Mouse (Mus musculus) E14TG2a.4 (cell line): ENCODE data around the gene Ell.

ENCODE experiments used
- H3K27me3 ChIP-seq: 2 replicates; pipeline ENCODE4 v1.6.1; 2014; ENCODE audit warnings: low read length, control low read depth; ENCODE audit not compliant: insufficient read depth
- H3K36me3 ChIP-seq: 2 replicates; pipeline ENCODE4 v1.6.1; 2014; ENCODE audit warnings: low read length, control low read depth; ENCODE audit not compliant: insufficient read depth
- H3K4me1 ChIP-seq: replicated peaks from 2 replicates; pipeline ENCODE4 v1.6.1; 2014; ENCODE audit warnings: low read depth, low read length, control low read depth
- H3K4me3 ChIP-seq: replicated peaks from 2 replicates; pipeline ENCODE4 v1.5.1; 2014; ENCODE audit warnings: mild to moderate bottlenecking, low read length
- H3K9me3 ChIP-seq: 2 replicates; pipeline ENCODE4 v1.6.1; 2014; ENCODE audit warnings: low read length, control low read depth
- CTCF ChIP-seq: conservative IDR thresholded peaks from 2 replicates; pipeline ENCODE4 v1.5.1; 2014; ENCODE audit warnings: low read length
- NANOG ChIP-seq: IDR thresholded peaks from 2 replicates; pipeline ENCODE4 v1.6.1; 2014; ENCODE audit warnings: borderline replicate concordance, low read length, mixed read lengths
- POU5F1 ChIP-seq: IDR thresholded peaks from 2 replicates; pipeline ENCODE4 v1.6.1; 2014; ENCODE audit warnings: low read length, borderline replicate concordance

Ell gene

DNA sequence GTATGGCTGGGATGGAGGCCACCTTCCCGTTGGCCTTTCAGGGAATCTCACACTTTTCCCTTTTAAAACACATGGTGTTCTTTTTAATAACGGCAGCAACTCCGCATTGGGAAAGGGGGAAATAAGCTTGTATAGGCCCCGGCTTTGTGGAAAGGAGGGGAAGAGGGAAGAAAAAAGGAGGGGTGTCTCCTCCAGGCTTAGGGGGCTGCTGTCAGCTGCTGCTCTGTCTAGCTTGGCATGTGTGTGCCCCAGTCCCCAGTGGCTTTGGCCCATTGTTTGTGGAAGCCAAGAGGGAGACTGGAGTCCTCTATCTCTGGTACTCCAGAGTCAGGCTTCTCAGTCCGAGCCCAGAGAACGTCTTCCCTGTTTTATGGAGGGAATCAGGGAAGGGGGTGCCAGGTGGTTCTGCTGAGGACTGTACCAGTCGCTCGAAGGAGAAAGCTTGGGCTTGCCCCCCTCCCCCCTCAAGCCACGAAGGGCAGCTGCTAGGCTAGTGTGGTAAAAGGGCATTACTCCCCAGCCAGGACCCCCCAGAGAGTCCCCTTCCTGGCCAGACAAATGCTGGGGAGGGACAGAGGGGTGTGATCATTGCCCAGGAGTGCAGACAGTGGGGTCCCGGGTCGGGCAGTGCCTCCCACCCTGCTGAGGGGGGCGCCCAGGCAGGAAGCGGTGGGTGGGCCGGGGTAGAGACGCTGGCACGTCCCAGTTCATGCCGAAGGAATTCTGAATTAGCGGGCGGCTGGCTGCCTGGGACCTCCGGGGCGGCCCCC lies 44.1 kb upstream of the Ell start:
- peaks cover 99% of the 10 kb centered on the region for H3K27me3 ChIP-seq
- TF ChIP-seq POU5F1 (no peak), NANOG (no peak), CTCF (no peak)
- peaks cover 64% of the 10 kb centered on the region for H3K4me1 ChIP-seq
- H3K4me3 ChIP-seq, result peak overlapping the region; percentile 39; the same call in 1 of the 2 replicates
- H3K36me3 ChIP-seq, result no peaks in the 10 kb centered on the region
- no peaks in the 10 kb centered on the region for H3K9me3 ChIP-seq

DNA sequence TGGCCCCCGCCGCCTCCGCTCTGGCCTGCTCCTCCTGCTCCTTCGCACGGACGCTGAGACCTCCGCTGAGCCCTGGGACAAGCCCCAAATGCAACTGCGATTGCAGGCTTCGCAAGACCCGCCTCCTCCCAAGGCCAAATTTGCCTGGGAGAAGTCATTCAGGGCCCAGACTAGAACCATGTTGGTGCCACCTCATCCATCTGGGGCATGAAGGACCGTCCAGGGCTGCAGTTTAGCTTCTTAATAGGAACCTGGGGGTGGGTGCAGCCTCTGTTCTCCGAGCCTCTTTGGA lies 43.5 kb upstream of the Ell start:
- Histone ChIP-seq H3K4me1 (peaks cover 64% of the 10 kb centered on the region), H3K27me3 (peaks cover 99% of the 10 kb centered on the region), H3K9me3 (no peaks in the 10 kb centered on the region), H3K4me3 (peak overlapping the region; percentile 39; the same call in 1 of the 2 replicates), H3K36me3 (no peaks in the 10 kb centered on the region)
- TF ChIP-seq CTCF (no peak), NANOG (no peak), POU5F1 (no peak)

DNA sequence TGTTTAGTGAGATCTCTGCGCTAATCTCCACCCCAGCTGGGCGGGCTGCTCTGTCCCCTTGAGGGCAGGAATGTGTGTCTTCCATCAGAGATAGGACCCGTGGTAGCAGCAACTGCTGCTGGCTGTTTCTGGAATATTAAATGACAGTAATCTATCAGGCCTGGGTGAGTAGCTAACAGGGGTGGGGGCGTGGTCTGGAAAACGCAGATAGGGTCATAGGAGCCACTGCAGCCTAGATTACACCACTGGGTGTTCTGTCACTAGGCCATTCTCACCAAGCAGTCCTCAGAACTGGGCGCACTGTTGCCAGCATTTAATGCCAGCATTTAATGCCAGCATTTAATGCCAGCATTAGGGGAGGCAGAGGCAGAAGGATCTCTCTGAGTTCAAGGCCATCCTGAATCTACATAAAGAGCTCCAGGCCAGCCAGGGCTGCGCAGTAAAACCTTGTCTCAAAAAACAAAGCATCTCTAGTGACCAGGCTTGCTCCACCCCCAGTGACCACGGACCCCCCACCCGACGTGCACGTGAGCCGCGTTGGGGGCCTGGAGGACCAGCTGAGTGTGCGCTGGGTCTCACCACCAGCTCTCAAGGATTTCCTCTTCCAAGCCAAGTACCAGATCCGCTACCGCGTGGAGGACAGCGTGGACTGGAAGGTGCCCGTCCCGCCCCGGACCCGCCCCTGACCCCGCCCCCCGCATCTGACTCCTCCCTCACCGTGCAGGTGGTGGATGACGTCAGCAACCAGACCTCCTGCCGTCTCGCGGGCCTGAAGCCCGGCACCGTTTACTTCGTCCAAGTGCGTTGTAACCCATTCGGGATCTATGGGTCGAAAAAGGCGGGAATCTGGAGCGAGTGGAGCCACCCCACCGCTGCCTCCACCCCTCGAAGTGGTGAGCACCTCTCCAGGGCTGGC lies 38.6 kb upstream of the Ell start:
- TF ChIP-seq NANOG (no peak), CTCF (no peak), POU5F1 (no peak)
- Histone ChIP-seq H3K27me3 (peaks cover 87% of the 10 kb centered on the region), H3K9me3 (no peaks in the 10 kb centered on the region), H3K36me3 (peaks cover 23% of the 10 kb centered on the region), H3K4me1 (peaks cover 66% of the 10 kb centered on the region), H3K4me3 (peak overlapping the region; percentile 61)

DNA sequence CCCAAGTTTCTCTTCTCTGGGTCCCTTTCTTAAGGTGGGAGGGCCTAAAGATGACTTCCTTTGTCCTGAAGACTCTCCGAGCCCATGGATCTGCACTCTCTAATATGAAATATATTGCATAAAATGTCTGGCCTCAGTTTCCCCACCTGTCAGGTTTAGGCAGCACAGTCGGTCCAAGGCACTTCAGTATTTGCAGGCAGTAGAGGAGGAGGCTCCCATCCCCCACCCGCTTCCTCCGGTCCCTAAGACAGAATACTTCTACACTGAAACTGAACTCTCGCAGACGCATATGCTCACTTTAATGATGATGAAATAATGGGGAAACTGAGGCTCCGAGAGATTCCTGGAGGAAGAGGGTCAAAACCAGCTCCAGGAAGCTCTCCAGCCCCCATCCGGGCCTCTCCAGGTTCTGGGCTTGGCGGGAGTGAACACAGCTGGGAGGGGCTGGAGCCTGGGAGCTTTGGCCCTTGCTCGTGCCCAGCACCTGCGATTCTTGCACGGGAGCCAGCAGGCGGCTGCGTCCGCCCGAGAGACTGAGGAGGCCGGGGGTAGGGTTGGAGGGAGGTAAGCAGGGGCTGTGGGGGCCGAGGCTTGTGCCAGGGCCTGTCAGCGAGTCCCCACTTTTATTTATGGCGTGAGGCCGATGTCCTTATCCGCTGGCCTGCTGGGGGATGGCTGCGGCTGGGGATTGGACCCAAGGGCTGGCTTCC lies 37.3 kb upstream of the Ell start:
- peaks cover 23% of the 10 kb centered on the region for H3K36me3 ChIP-seq
- peak overlapping the region; percentile 50 for H3K4me3 ChIP-seq
- H3K27me3 ChIP-seq, result peaks cover 73% of the 10 kb centered on the region
- no peaks in the 10 kb centered on the region for H3K9me3 ChIP-seq
- TF ChIP-seq CTCF (no peak), NANOG (no peak), POU5F1 (no peak)
- H3K4me1 ChIP-seq, result peaks cover 69% of the 10 kb centered on the region

- Histone ChIP-seq H3K4me1 (peaks cover 72% of the 10 kb centered on the region), H3K9me3 (no peaks in the 10 kb centered on the region), H3K36me3 (peaks cover 26% of the 10 kb centered on the region), H3K4me3 (peak overlapping the region; percentile 50), H3K27me3 (peaks cover 68% of the 10 kb centered on the region)
- TF ChIP-seq POU5F1, result no peak
- TF ChIP-seq NANOG, result no peak
- TF ChIP-seq CTCF, result no peak
Observed at GRCm38 (mm10) chr8:70502540-70502939, 36.7 kb upstream of the Ell start.

DNA sequence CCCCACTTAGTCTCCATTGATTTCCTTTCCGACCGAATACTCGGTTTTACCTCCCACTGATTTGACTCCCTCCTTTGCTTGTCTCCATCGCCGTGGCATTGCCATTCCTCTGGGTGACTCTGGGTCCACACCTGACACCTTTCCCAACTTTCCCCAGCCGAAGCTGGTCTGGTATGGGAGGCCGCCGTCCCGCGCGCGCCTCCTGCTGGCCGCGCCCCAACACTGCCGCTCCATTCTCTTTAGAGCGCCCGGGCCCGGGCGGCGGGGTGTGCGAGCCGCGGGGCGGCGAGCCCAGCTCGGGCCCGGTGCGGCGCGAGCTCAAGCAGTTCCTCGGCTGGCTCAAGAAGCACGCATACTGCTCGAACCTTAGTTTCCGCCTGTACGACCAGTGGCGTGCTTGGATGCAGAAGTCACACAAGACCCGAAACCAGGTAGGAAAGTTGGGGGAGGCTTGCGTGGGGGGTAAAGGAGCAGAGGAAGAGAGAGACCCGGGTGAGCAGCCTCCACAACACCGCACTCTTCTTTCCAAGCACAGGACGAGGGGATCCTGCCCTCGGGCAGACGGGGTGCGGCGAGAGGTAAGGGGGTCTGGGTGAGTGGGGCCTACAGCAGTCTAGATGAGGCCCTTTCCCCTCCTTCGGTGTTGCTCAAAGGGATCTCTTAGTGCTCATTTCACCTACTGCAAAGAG lies 36.1 kb upstream of the Ell start:
- peaks cover 33% of the 10 kb centered on the region for H3K36me3 ChIP-seq
- peaks cover 78% of the 10 kb centered on the region for H3K4me1 ChIP-seq
- peak overlapping the region; percentile 48 for H3K4me3 ChIP-seq
- H3K9me3 ChIP-seq, result no peaks in the 10 kb centered on the region
- H3K27me3 ChIP-seq, result peaks cover 61% of the 10 kb centered on the region
- TF ChIP-seq NANOG, result no peak
- no peak for TF ChIP-seq POU5F1
- no peak for TF ChIP-seq CTCF

DNA sequence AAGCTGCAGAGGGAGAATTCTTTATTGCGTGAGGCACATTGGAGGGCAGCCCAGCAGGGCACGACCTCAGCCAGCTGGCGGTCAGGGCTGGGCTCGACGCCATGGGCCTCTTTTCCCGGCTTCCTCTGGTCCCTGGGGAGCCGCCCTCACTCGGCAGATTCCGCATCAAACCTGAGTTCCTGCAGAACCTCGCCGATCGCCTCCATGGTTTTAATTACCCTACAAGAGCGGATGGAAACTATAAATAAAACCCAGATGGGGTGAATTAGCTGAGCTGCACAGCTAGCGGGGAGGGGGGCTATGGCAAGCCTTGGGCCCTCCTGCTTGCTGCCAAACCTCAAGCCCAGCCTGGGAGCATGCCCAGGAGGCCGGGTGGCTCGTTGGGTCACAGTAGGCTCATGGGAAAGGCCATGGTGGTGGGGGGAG lies 35.0 kb upstream of the Ell start:
- no peaks in the 10 kb centered on the region for H3K9me3 ChIP-seq
- no peak for TF ChIP-seq CTCF
- TF ChIP-seq NANOG, result no peak
- no peak for TF ChIP-seq POU5F1
- H3K4me3 ChIP-seq, result no peak overlapping the region
- peaks cover 44% of the 10 kb centered on the region for H3K36me3 ChIP-seq
- H3K4me1 ChIP-seq, result peaks cover 80% of the 10 kb centered on the region
- H3K27me3 ChIP-seq, result peaks cover 50% of the 10 kb centered on the region
